Mouse (Mus musculus) retina, adult 2 months (tissue): ENCODE results near the gene Vapa.
"Not testable (repeated sequence)": the region's sequence is repeated elsewhere in the genome, so short reads cannot be mapped to it uniquely, and the experiment has no call there.

Experiments
- DNase-seq: peaks from one replicate; pipeline ENCODE4 v3.0.0-alpha.2; 2012; ENCODE audit warnings: low read depth, low spot score

The Vapa gene

GRCm38 (mm10) chr17:65564189-65564588 is 49.2 kb downstream of the Vapa start:
- DNase-seq = no peak

GRCm38 (mm10) chr17:65563345-65563744 is 50.0 kb downstream of the Vapa start:
- DNase-seq = no peak

- DNase-seq = no peak
Observed at GRCm38 (mm10) chr17:65562761-65563160, 50.6 kb downstream of the Vapa start.

GRCm38 (mm10) chr17:65561361-65562015 is 51.9 kb downstream of the Vapa start:
- DNase-seq = no peak

- no peak for DNase-seq
Observed at GRCm38 (mm10) chr17:65559273-65559672, 54.1 kb downstream of the Vapa start.

- no peak for DNase-seq
Observed at GRCm38 (mm10) chr17:65558788-65559187, 54.6 kb downstream of the Vapa start.

GRCm38 (mm10) chr17:65558217-65558616 is 55.1 kb downstream of the Vapa start:
- DNase-seq = no peak

GRCm38 (mm10) chr17:65557212-65557611 is 56.1 kb downstream of the Vapa start:
- no peak for DNase-seq

- no peak for DNase-seq
Observed at GRCm38 (mm10) chr17:65556798-65557197, 56.6 kb downstream of the Vapa start.

GRCm38 (mm10) chr17:65552426-65552997 is 60.8 kb downstream of the Vapa start:
- no peak for DNase-seq

- DNase-seq = no peak
Observed at GRCm38 (mm10) chr17:65550357-65550756, 63.0 kb downstream of the Vapa start.

- no peak for DNase-seq
Observed at GRCm38 (mm10) chr17:65548698-65549365, 64.5 kb downstream of the Vapa start.

- DNase-seq = not testable (repeated sequence)
Observed at GRCm38 (mm10) chr17:65546221-65546620, 67.1 kb downstream of the Vapa start.

GRCm38 (mm10) chr17:65540441-65541272 is 72.7 kb downstream of the Vapa start, which contains the start of gene Tmem232:
Tmem232 (minus strand) TSS chr17:65540782.
- no peak for DNase-seq

- DNase-seq = no peak
Observed at GRCm38 (mm10) chr17:65536156-65536555, 77.2 kb downstream of the Vapa start.

GRCm38 (mm10) chr17:65532381-65532780 is 81.0 kb downstream of the Vapa start:
- DNase-seq = not testable (repeated sequence)
